Mouse (Mus musculus): ENCODE measurements around the gene Stam2.

The Stam2 gene

GRCm38 (mm10) chr2:52742256-52743158 is at the start of gene Stam2:
TSS of gene Stam2 (minus strand) at chr2:52742281.
- DNase-seq (ENCODE audit: low spot score), result peak; percentile 90

DNA sequence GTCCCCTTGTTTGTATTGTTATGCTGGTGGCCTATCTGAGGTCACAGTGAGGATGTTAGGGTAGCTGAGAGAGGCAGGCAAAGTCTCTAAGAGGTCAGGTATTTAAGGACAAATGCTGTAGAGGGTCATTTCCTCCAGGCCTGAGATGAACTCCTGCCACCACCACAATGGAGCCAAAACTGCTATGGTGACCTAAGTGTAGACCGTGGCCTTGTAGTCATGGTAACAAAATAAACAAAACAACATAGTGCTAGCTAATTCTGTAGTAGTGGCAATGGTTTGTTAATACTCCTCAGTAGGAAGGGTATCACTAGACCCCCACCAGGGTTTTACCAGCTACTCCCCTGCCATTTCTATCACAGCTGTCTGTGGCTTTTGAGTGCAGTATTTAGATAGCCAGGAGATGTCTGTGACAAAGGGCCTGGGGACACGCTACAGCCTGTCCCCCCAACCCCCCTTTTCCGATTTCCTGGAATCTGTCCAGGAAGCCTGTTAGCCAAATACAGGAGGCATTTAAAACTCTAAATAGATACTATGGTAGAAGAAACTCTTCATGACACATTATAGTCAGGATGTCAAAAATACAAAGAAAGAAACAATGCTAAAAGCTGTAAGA is 43.1 kb upstream of the Stam2 start:
- DNase-seq (ENCODE audit: low spot score), result peak; percentile 74

DNA sequence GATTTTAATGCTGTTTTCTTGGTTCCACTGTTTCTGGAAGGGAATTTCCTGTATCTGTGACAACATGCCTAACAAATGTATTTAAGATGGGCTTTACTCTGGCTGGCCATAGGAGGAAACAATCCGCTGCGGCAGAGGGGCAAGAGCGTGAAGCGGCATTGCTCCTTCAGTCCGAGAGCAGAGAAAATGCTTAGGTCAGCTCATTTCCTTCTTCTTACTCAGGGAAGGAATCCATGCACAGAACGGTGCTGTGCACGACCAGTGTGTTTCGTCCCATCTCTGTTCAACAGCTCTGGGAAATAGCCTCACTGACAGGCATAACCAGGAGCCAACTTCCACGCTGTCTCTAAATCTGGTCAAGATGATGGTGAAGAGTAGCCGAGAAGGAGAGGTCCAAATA is 37.9 kb upstream of the Stam2 start:
- no peak for DNase-seq (ENCODE audit: low spot score)

DNA sequence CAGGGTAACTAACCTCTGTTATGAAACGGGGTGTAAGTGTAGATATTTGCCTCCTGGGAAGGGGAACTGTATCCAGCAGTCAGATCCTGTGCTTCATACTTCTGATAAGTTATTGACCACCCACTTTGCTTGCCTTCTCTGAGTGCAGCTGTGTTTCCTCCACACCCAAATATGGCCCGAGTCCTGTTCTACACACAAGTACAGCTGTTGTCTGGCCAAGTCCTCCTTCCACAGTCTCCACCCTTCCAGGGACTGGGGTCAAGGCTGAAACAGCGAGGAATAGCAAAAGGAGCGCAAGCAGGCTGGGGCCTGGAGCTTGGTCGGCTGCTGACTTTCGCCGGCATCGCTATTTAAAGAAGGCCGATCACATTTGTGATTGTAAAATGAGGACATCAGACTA is 37.3 kb upstream of the Stam2 start:
- no peak for DNase-seq (ENCODE audit: low spot score)

- DNase-seq (ENCODE audit: low spot score), result no peak
Measured at GRCm38 (mm10) chr2:52777839-52778238, 35.8 kb upstream of the Stam2 start.

- no peak for DNase-seq (ENCODE audit: low spot score)
Measured at GRCm38 (mm10) chr2:52774373-52774772, 32.3 kb upstream of the Stam2 start.

DNA sequence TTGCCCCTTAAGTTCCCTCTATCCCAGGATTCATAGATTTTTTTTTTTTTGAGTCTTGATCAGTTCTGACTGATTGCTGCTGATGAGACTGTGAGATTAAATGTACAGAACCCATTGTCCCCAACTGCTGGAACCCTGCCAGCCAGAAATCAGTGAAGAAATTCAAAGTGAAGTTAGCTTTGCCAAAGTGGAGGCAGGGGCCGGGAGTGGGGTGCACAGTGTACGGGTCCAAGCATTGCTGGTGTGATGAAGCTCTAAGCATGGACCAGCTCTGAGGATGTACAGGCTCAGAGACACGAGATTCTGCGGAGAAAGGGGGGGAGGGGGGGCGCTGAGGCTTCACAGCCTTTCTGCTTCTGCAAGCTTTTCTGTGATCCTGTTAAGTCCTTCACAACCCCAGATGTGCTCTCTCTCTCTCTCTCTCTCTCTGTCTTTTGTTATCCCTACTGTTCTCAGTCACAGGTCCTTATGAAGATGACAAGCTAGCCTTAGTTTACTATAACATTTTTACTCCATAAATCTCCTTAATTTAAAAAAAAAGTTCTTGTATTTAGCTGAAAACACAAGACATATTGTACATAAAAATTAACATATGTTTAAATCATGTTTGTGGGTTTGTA is 30.8 kb upstream of the Stam2 start:
- DNase-seq (ENCODE audit: low spot score), result no peak

- DNase-seq (ENCODE audit: low spot score), result no peak
Measured at GRCm38 (mm10) chr2:52765130-52765529, 23.0 kb upstream of the Stam2 start.

DNA sequence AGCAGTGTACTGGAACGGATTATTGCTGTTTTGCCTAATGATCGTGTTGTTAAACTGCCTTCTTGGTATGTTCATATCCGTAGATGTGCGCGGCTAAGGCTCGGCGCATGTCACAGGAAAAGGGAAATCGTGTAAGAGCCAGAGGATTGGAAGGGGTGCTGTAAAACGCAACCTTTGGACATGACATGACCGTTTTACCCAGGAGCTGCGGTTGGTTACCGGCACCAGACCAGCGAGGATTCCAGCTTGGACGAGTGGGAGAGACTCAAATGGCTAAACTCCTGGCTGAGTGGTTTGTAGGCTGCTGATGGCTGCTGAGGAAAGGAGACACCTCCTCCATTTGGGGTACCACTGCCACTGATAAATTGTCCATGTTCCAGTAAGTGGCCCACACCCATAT is 21.8 kb upstream of the Stam2 start:
- no peak for DNase-seq (ENCODE audit: low spot score)

DNA sequence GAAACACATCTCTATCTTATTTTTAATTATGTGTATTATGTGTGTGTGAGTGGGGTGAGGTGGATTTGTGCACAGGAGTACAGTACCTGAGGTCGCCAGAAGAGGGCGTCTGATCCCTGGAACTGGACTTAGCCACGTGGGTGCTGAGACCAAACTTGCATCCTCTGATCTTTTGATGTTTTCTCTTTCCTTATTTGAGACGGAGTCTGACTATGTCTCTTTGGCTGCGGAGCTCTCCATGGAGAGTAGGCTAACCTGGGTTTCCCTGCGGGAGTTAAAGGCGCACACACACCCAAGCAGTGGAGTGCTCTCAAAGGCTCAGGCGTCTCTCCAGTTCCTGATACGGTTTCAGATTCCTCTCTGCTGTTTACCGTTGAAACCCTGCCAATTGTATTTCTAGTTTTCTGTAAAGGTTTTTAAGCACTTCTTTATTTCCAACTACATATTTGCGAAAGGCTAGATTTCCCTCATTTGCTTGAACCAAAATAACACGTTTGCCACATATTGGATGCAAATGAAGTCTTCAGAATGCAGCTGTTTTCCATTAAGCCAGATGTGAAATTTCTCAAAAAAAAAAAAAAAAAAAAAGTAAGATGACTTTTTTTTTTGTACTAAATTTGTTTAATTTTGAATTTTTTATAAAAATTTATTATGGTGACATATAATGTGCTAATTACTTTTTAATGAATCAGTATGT is 21.1 kb upstream of the Stam2 start:
- peak; percentile 57 for DNase-seq (ENCODE audit: low spot score)

DNA sequence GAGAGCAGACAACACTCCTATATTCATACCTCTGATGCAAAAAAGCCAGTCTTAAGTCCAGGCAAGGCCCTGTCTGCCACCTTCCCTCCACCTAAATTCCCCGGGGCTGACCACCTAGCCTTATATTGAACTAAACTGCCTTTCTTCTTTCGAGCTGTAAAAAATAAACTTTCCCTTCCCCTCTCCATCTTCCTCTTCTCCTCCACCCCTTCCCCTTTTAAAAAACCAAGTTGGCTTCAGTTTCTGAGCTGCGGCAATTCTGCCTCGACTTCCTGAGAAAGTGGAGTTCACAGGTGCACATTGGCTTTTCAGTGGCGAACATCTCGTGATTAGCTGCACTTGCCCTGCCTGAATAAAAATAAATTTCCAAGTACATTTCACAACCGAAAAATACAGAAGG is 20.4 kb upstream of the Stam2 start:
- no peak for DNase-seq (ENCODE audit: low spot score)

DNA sequence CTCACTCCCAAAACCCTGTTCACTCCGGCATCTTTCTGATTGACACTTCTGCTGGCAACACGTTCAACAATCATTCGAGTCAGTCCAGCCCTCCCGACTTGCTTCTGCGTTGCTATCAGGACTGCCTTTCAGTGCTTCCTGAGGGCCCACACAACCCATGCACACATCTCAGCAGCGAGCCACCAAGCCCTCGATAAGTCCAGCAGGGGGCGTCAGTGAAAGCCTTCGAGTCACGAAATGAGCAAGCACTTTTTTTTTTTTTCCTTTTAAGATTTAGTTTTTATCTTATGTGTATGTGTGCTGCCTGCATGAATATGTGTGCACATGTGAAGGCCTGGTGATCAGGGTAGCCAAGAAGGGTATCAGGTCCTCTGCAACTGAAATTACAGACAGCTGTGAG is 16.5 kb upstream of the Stam2 start:
- DNase-seq (ENCODE audit: low spot score), result peak; percentile 51

DNA sequence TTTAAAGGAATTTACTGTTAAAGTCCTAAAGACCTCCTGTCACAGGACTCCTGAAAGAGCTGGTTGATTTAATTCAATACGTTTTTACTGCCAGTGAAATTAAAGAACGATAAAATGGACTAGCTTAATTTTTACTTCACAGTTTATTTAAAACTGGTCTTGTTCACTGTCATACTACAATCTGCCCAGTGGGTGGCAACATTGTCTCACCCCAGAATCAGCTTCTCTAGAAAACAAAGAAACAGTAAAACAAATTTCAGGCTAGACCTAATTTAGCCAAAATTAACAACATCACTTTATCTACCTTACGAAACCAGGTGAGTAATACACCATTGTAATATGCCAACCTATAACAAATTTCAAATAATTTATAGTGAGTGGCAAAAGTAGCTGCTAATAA is 14.6 kb upstream of the Stam2 start:
- DNase-seq (ENCODE audit: low spot score), result peak; percentile 49

GRCm38 (mm10) chr2:52753573-52754317 is 11.7 kb upstream of the Stam2 start:
- DNase-seq (ENCODE audit: low spot score), result no peak

DNA sequence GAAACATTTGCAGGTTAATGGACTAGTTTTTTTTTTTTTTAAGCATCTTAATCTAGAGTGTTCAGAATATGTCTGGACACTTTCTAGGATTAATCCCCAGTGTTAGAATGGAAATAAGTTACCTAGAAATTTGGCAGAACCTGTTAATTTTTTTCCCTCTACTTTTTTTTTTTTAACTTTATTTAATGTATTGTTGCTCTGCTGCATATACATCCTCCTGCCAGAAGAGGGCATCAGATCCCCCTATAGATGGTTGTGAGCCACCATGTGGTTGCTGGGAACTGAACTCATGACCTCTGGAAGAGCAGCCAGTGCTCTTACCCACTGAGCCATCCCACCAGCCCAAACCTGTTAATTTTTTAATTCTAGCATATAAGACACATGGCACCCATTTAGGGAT is 2.0 kb upstream of the Stam2 start:
- no peak for DNase-seq (ENCODE audit: low spot score)

- peak; percentile 83 for DNase-seq (ENCODE audit: low spot score)
Measured at GRCm38 (mm10) chr2:52741681-52742255, 313 bp downstream of the Stam2 start.

DNA sequence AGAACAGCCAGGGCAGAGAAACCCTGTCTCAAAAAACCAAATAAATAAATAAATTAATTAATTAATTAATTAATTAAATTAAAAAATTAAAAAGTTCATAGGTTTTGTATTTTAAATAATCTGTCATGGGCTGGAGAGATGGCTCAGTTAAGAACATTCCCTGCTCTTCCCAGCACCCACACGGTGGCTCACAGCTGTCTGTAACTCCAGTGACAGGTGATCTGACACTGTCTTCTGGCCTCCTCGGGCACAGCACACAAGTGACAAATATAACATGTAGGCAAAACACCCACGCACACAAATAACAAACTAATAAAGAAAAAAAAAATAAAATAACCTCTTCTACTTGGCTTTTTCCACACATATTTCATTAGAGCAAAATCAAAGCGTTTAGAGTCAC is 1.5 kb downstream of the Stam2 start:
- DNase-seq (ENCODE audit: low spot score), result no peak

- DNase-seq (ENCODE audit: low spot score), result no peak
Measured at GRCm38 (mm10) chr2:52734504-52734903, 7.6 kb downstream of the Stam2 start.

- no peak for DNase-seq (ENCODE audit: low spot score)
Measured at GRCm38 (mm10) chr2:52733659-52734058, 8.4 kb downstream of the Stam2 start.

DNA sequence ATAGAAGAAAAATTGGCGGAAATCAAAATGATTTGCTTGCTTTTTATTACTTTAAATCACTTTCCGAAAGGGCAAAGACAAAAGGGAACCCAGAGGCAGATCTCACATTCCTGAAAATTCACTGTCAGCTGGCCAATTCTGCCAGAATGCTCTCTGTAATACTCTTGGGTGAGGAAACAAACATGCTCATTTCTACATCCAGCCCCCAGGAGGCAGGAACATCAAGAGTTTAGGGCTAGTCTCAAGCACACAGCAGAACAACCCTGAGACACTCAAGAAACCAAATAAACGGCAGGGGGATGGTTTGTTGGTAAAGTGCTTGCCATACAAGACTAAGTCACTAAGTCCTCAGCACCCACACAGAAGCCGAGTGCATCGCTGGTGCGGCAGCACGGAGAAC is 9.5 kb downstream of the Stam2 start:
- DNase-seq (ENCODE audit: low spot score), result no peak

- no peak for DNase-seq (ENCODE audit: low spot score)
Measured at GRCm38 (mm10) chr2:52732001-52732400, 10.1 kb downstream of the Stam2 start.

Measured in MN1 (cell line).